Mouse (Mus musculus): ENCODE data around the gene Pgap3. TPM values are rescaled to one million over a fixed set of nuclear protein-coding genes. Genes with fewer than 3 reads are reported as not detected.

The Pgap3 gene
- 7.6 and 8.4 TPM in 2 replicates for polyA plus RNA-seq (2015; fragmentation: Nextera tagmentation; extraction: Ambion mirVana)

DNA sequence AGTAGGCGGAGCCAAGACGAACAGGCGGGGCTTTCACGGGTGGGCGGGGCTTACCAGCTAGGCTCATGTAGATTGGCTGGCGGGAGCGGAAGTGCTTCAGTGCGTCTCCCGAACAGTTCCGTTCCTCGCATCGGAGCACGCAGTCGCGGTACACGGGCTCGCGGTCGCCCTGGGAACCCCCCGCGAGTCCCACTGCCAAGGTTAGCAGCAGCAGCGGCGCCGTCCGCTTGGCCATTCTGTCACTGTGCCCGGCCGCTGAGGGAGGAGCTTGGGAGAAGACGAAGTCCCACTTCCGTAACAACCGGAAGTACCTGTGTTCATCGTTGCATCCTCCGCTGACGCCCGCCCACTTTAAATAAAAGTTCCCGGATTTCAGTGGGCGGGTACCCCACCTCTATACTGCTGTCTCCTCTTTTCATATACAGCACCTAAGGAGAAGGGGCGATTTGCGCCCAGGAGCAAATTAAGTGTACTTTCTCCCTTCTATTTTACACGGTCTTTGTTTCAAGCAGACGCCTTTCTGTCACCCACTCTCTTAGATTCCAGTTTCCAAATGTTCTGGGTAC is at the start of gene Pgap3:
Gene Pgap3 (minus strand): TSS at position 330 of the 566 bp plus-strand sequence.

DNA sequence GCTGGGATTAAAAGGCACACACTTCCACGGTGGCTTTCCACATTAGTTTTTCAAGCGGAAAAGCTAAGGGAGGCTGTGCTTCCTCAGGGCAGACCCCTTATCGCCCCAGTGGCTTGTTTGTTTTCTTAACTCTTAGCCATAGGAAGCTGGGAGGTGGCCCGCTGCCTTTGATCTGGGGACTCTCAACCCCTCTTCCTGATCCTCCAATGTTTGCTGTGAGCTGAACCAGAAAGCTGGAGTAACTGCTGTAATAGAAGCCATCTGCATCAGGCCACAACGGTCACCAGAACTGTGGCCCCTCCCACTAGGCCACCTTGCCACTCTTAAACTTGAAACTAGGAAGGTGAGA is 45.9 kb upstream of the Pgap3 start, which contains the start of gene Grb7:
Gene Grb7 (plus strand): TSS at position 182 of the 349 bp plus-strand sequence.

DNA sequence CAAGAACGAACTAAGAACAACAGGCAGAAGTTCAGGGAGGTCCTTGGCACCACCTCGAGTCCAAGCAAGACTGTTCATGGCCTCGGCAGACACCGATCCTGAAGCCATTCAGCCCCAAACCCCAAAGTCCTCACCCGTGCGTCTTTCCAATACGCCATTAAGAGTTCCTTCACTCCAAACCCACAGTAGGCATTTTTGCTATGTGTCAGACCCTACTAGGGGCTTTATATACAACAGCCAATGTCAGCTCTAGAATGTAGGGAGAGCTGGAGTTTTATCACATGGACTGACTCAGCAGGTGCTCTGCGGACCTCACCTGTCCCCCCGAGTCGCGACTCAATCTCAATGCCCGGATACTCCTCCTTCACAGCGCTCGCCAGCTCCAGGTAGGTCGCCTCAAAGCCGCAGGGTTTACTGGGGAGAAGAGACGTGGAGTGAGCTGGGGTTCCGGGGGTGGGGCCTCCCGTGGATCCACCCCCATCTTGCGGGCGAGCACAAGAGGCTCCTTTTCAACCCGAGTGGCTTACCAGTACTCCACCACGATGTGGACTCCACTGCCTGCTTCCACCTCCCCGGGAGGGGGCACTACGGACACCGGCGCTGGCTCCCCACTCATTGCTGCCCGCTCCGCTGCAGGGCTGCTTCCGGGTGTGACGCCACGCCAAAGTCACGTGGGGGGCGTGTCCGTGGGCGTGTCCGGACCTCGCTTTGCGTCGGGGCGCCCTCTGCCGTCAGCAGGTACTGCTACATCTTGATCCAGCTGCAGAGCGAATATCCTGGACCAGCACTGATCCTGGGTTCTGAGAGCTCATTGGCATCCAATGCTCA is 38.3 kb upstream of the Pgap3 start, which contains the start of gene Mien1:
Gene Mien1 (minus strand): TSS at position 661 of the 828 bp plus-strand sequence.

DNA sequence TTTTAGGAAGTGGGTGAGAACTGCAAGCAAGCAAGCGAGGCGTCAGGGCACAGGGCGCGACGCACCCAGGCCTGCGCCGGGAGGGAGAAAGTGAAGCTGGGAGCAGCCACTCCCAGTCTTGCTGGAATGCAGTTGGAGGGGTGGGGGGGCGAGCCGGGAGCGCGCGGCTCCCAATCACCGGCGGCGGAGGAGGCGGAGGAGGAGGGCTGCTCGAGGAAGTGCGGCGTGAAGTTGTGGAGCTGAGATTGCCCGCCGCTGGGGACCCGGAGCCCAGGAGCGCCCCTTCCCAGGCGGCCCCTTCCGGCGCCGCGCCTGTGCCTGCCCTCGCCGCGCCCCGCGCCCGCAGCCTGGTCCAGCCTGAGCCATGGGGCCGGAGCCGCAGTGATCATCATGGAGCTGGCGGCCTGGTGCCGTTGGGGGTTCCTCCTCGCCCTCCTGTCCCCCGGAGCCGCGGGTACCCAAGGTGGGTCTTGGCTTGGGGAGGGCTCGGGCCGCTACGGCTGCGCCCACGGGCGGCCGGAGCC is 12.0 kb upstream of the Pgap3 start, which contains the start of gene Erbb2:
Gene Erbb2 (plus strand): TSS at position 198 of the 524 bp plus-strand sequence.

DNA sequence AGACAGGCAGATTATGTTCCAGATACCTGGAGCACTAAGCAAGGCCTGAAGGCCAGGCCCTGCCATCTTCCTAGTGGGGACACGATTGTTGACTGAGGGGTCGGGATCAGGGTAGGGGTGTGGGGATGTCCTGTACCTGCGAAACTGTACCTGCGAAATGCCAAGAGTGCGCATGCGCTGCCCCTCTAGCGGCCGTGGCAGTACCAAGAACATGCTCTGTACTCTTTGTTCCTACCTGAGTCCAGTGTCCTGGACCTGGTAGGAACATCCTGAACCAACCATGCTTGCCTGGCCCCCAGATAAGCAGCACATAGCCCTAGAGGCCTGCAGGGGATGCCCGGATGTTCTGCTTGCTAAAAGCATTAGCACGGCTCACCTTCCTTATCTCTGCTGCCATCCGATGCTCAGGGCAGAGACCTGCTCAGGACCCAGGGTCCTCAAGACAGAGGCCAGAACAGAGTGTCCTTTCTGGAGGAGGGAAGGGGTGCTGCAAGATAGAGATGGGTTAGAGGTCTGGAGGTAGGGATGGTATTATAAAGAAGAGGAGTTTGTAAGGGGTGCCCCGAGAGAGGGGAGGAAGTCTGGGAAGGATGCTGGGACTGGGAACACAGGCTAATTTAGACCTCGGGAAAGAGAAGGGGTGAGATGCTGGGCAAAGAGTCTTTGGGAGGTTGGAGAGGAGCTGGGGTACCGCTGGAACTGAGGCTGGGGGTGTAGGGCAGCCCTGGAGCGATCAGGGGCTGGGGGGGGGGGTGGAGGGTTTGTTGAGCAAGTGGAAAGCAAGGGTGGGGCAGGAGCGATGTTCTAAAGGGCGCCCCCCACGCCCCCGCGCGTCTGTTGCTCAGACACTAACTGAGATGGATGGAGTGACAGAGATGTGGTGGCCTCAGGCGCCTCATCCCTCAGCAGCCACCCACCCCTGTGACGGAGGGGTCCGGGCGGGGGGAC is 14.4 kb downstream of the Pgap3 start, which contains the start of gene Pnmt:
Gene Pnmt (plus strand): TSS at position 813 of the 948 bp plus-strand sequence.

DNA sequence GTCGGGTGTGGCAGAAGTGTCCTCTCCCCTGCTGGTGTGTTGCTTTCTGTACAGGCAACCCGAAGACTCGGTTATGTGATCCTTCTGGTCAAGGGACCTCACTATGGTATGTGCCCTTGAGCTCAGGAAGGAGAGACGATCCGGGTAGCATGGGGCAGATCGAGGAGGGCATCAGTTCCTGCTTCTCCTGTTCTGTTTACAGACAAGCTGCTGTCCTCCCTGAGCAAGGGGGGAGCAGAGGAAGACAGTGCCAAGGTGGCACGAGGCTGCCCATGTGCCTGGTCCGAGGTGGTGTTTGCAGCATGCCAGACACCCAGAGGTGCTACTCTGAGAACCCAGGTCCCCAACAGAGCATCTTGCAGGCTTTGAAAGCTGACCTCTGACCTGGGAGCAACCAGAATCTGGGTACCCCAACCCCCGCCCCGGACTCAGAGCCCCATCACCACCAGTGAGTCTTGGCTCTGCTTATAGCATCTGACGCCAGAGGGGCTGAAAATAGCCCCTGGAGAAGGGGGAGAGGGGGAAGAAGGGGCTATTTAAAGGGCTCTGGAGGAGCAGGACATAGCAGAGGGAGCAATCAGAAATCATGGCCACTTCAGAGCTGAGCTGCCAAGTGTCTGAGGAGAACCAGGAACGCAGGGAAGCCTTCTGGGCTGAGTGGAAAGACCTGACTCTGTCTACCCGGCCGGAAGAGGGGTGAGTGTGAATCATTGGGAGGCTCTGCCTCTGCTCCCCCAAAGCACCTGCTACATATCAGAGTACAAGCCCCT is 16.8 kb downstream of the Pgap3 start, which contains the start of gene Tcap:
Gene Tcap (plus strand): TSS at position 551 of the 770 bp plus-strand sequence.

DNA sequence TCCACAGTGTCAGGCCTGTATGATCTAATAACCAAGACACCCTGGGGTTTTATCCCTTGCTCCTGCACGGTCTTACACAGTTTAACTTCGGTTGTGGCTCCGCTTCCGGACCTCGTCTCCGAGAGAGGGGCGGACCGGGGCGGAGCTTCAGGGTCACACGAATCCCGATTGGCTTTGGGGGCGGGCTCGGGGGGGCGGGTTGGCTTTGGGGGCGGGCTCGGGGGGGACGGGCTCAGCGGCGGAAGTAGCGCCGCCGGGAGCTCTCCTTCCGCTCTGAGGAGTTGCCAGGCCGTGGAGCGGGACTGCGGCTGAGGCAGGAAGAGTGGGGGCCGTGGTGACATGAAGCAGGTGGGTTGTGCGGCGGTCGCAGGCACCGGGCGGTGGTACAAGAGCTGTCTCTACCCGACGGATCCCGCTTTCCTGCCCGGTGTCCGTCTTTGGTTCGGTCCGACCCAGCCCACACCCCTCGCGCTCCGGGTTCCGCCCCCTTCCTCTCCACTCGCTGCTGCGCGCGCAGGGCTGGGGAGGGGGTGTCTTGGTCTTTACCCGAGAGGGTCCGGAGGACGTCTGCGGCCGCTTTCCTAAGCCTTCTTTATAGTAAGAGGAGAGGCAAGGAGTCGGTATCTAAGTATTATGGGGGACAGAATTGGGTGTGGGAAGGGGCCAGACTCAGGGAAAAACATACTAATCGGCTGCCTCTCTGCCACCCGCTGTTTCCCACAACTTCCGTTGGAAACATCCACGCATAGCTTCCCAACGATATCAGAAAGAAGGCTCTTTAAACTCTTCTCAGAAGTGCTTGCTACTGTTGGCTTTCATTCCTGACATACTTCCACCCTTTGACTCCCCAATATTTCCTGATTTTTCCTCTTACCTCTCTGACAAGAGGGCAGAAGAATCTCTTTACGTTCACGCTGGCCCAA is 41.9 kb downstream of the Pgap3 start, which contains the start of gene Stard3:
Gene Stard3 (plus strand): TSS at position 208 of the 923 bp plus-strand sequence.

DNA sequence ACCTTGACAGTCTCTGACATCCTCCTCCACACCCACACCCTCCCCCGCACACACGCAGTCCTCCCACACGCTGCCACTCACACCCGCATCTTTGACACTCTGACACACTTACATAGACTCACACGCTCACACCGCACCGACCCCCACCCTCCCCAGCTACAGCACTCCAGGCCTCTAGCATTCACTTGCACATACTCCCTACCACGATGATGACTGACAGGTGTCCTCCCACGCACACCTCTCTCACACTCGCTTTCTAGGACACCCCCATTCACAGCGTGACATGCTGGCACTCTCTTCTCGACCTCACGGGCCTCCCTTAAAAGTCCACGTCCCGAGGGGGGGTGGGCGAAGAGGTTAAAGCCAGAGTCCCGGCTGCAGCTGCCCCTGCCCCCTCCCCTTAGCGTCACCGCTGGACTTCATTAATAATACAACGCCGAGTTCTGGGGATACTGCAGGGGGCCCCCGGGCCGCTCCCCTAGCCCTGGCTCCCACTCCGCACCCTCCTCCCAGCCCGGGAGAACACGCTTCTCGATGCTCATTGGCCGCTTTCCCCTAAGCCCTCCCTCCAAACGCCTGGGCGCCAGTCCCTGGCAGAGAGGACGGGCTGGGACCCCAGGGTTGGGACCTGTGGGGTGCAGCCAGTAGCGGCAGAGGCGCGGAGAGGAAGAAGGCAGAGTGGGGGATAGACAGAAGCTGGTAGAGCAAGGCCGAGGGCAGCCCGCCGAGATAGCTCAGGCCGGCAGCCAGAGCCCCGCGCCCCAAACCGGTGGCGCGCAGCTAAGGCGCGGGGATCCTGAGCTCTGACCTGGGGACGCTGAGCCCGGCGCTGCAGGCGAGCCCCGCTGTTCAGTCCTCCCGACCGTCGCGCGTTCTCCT is 52.0 kb downstream of the Pgap3 start, which contains the start of gene Ppp1r1b:
Gene Ppp1r1b (plus strand): TSS at position 322 of the 879 bp plus-strand sequence.

Other genes starting within 250 kb of the Pgap3 start
- 46.4 and 48.2 TPM in 2 replicates for gene Med1, start 207.2 kb downstream of the Pgap3 start, polyA plus RNA-seq (2015; fragmentation: Nextera tagmentation; extraction: Ambion mirVana)
- 5.5 and 5.8 TPM in 2 replicates for gene Cdk12, start 197.4 kb downstream of the Pgap3 start, polyA plus RNA-seq (2015; fragmentation: Nextera tagmentation; extraction: Ambion mirVana)
- gene Neurod2, start 70.8 kb downstream of the Pgap3 start, polyA plus RNA-seq (2015; fragmentation: Nextera tagmentation; extraction: Ambion mirVana) = 13.6 and 15.7 TPM in 2 replicates
- 4.3 and 5.5 TPM in 2 replicates for gene Ppp1r1b, start 52.1 kb downstream of the Pgap3 start, polyA plus RNA-seq (2015; fragmentation: Nextera tagmentation; extraction: Ambion mirVana)
- gene Stard3, start 42.1 kb downstream of the Pgap3 start, polyA plus RNA-seq (2015; fragmentation: Nextera tagmentation; extraction: Ambion mirVana) = 25.3 and 25.6 TPM in 2 replicates
- 0.27 and 0.33 TPM in 2 replicates for gene Tcap, start 16.7 kb downstream of the Pgap3 start, polyA plus RNA-seq (2015; fragmentation: Nextera tagmentation; extraction: Ambion mirVana)
- gene Pnmt, start 14.0 kb downstream of the Pgap3 start, polyA plus RNA-seq (2015; fragmentation: Nextera tagmentation; extraction: Ambion mirVana) = 3.2 and 3.7 TPM in 2 replicates
- 6.6 TPM in 2 replicates for gene Erbb2, start 12.0 kb upstream of the Pgap3 start, polyA plus RNA-seq (2015; fragmentation: Nextera tagmentation; extraction: Ambion mirVana)
- 270 and 284 TPM in 2 replicates for gene Mien1, start 38.5 kb upstream of the Pgap3 start, polyA plus RNA-seq (2015; fragmentation: Nextera tagmentation; extraction: Ambion mirVana)
- 0.80 and 1.0 TPM in 2 replicates for gene Grb7, start 45.9 kb upstream of the Pgap3 start, polyA plus RNA-seq (2015; fragmentation: Nextera tagmentation; extraction: Ambion mirVana)
- gene Ikzf3, start 145.5 kb upstream of the Pgap3 start, polyA plus RNA-seq (2015; fragmentation: Nextera tagmentation; extraction: Ambion mirVana) = 0.26 and 0.32 TPM in 2 replicates
- gene Zpbp2, start 150.6 kb upstream of the Pgap3 start, polyA plus RNA-seq (2015; fragmentation: Nextera tagmentation; extraction: Ambion mirVana) = 0.47 and 0.81 TPM in 2 replicates
- gene Ormdl3, start 186.9 kb upstream of the Pgap3 start, polyA plus RNA-seq (2015; fragmentation: Nextera tagmentation; extraction: Ambion mirVana) = 76.4 and 90.5 TPM in 2 replicates
- not detected in 2 replicates for gene Lrrc3c, start 197.8 kb upstream of the Pgap3 start, polyA plus RNA-seq (2015; fragmentation: Nextera tagmentation; extraction: Ambion mirVana)
- 0.33 and 0.52 TPM in 2 replicates for gene Gm12355, start 225.2 kb upstream of the Pgap3 start, polyA plus RNA-seq (2015; fragmentation: Nextera tagmentation; extraction: Ambion mirVana)
- not detected in 2 replicates for gene Gsdma3, start 225.9 kb upstream of the Pgap3 start, polyA plus RNA-seq (2015; fragmentation: Nextera tagmentation; extraction: Ambion mirVana)
- not detected in 2 replicates for gene Gsdma2, start 246.3 kb upstream of the Pgap3 start, polyA plus RNA-seq (2015; fragmentation: Nextera tagmentation; extraction: Ambion mirVana)

Data from neural tube, postnatal 0 days (tissue).